Mouse (Mus musculus): ENCODE results near the gene Scgb1b17. TPM values are rescaled to one million over a fixed set of nuclear protein-coding genes. Genes with fewer than 3 reads are reported as not detected.
"Not testable (repeated sequence)": the region's sequence is repeated elsewhere in the genome, so short reads cannot be mapped to it uniquely, and the experiment has no call there.

Gene Scgb1b17
- polyA plus RNA-seq (2017; shearing (Covaris generic)), result not detected

DNA sequence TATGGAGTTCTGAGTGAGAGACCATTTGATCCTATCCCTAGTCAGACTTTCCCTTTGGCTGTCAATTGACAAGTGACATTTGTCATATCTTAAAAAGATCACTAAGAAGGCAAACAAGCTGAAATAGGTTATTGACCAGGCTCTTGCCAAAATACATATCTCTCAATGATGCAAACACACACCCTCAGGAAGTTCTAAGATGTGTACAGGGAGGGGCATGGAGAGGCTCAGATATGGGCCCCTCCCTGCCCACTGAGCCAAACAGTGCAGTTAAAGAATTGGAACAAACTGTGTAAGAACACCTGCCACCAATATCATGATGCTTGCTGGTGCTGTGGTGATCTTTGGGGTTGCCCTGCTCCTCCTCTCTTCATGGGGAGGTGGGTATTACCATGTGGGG, at the start of gene Scgb1b17:
Gene Scgb1b17, plus strand, starts transcription at position 301 of the 400 bp plus-strand sequence.
- not testable (repeated sequence) for ATAC-seq

DNA sequence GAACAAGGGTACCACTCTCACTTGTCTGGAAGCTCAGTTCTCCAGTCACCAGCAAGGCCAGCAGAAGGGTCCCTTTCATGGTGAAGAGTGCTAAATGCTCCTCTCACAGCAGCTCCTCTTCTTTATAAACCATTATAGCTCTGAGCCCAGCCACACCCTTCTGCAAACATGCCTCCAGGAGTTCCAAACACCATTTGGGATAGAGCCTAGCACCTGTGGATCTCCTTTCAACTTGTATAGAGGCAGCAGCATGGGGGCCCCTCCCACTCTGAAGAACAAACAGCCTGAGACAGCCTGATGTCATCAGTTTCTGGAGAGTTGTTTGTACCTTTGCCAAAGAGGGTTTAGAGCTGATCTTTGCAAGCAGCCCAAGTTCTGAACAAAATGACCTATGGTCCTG, 6.8 kb upstream of the Scgb1b17 start, which contains the start of gene Scgb2b17:
Gene Scgb2b17, minus strand, starts transcription at position 101 of the 400 bp plus-strand sequence.
- ATAC-seq, result not testable (repeated sequence)

Other genes starting within 250 kb of the Scgb1b17 start
- not detected for gene Scgb2b15, start 233.8 kb upstream of the Scgb1b17 start, polyA plus RNA-seq (2017; shearing (Covaris generic))
- gene Scgb1b15, start 226.9 kb upstream of the Scgb1b17 start, polyA plus RNA-seq (2017; shearing (Covaris generic)), result not detected
- not detected for gene Scgb2b17, start 6.9 kb upstream of the Scgb1b17 start, polyA plus RNA-seq (2017; shearing (Covaris generic))
- not detected for gene Scgb2b18, start 110.4 kb downstream of the Scgb1b17 start, polyA plus RNA-seq (2017; shearing (Covaris generic))
- not detected for gene Scgb1b18, start 122.1 kb downstream of the Scgb1b17 start, polyA plus RNA-seq (2017; shearing (Covaris generic))
- gene Scgb2b19, start 216.9 kb downstream of the Scgb1b17 start, polyA plus RNA-seq (2017; shearing (Covaris generic)), result not detected
- not detected for gene Scgb1b19, start 223.8 kb downstream of the Scgb1b17 start, polyA plus RNA-seq (2017; shearing (Covaris generic))

All from activated CD4-positive, CD25-positive, alpha-beta regulatory T cell, adult 4 months (primary cell).